Mouse (Mus musculus) MEL (cell line): Measurements from ENCODE around the gene Macf1.

Source experiments
- CTCF ChIP-seq, 3 experiments: IDR thresholded peaks in 2 of 3; conservative IDR thresholded peaks in 1 of 3; 2 replicates each; pipeline ENCODE4 v1.5.1; 2011 to 2012; ENCODE audit warnings: low read length in 3 of 3, low read depth in 2 of 3, mild to moderate bottlenecking in 2 of 3, improper control_type of control experiment in 1 of 3, inconsistent platforms in 1 of 3, mixed read lengths in 1 of 3, moderate library complexity in 1 of 3; ENCODE audit not compliant: control insufficient read depth in 1 of 3, insufficient read depth in 1 of 3, poor library complexity in 1 of 3, severe bottlenecking in 1 of 3
- E2F4 ChIP-seq: IDR thresholded peaks from 2 replicates; pipeline ENCODE4 v1.6.1; 2011; ENCODE audit warnings: low read depth, low read length, improper control_type of control experiment, borderline replicate concordance
- POLR2A ChIP-seq, 2 experiments: IDR thresholded peaks; 2 replicates each; pipeline ENCODE4 v1.6.1; 2011 to 2012; ENCODE audit warnings: low read length in 2 of 2, mild to moderate bottlenecking in 2 of 2, control low read depth in 1 of 2, improper control_type of control experiment in 1 of 2, low read depth in 1 of 2, moderate library complexity in 1 of 2; ENCODE audit not compliant: control insufficient read depth in 1 of 2, insufficient read depth in 1 of 2, poor library complexity in 1 of 2

GRCm38 (mm10) chr4:123718434-123718780 lies 34.2 kb upstream of the Macf1 start:
- TF ChIP-seq E2F4 = no peak
- no peak for TF ChIP-seq CTCF (IDR thresholded peaks at IDR 0.05 in 2 of 3, conservative IDR thresholded peaks at IDR 0.05 in 1 of 3; ENCODE audit: control insufficient read depth in 1 of 3, insufficient read depth in 1 of 3, low read depth in 2 of 3, low read length in 3 of 3, poor library complexity in 1 of 3, severe bottlenecking in 1 of 3)
- TF ChIP-seq POLR2A (IDR thresholded peaks at IDR 0.05; ENCODE audit: control insufficient read depth in 1 of 2, insufficient read depth in 1 of 2, low read depth in 1 of 2, low read length in 2 of 2, poor library complexity in 1 of 2) = no peak
